Mouse (Mus musculus) subcutaneous adipose tissue, adult 2 months (tissue): Measurements from ENCODE around the gene Xpr1. TPM values are rescaled to one million over a fixed set of nuclear protein-coding genes. Genes with fewer than 3 reads are reported as not detected.

ENCODE experiments used
- polyA plus RNA-seq: library from polyadenylated mRNA; depleted of rRNA; stranded (reverse); fragments of >200 nt; gene quantifications from 2 replicates; pipeline ENCODE4 v1.2.3, GENCODE M21; 2012; ENCODE audit warnings: low replicate concordance; rRNA removed

Gene Xpr1
- 7.3 and 10.7 TPM in 2 replicates for polyA plus RNA-seq

GRCm38 (mm10) chr1:155416701-155417677, at the start of gene Xpr1:
TSS of gene Xpr1 (minus strand) at chr1:155417415.

DNA sequence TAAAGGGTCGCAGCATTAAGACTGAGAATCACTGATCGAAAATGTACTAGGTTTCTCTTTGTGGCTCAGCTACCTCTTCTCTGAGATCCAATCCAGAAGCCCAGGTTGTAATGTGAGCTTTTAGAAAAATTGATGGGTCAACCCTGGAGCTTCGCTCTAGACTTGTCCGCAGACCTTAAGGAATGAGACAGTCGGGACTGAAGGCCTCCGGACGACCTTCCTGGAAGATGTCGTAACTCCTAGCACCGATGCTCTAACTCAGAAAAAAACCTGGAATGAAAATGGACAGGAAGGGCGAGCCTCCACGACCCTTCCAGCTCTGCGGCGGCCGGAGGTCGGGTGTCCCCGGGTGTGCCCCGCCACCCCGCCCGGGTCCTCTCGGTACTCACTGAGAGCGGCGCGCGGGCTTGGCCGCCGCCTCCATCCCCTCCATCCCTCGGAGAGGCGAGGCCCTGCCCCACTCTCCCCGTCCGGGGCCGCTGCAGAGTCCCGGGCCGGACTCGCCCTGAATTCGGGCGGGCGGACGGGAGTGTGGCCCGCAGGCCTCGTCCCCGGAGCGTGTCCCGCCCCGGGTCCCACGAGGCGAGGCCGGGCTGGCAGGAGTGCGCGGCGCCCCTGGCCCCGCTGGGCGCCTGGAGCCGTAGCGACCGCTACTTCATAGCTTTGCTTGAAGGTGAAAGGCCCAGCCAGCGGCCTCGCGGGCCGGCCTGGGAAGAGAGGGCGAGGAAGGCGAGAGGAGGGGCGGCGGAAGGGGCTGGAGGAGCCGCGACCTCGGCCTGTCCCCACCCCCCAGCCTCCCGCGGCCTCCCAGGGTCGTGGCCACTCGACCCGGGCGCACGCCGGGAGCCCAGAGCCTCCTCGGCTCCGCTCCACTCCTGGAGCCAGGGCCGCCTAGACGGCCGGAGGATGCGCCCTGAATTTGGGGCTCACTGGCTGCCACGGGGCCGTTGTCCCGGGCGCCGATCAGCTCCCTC, 173.1 kb downstream of the Xpr1 start, which contains the start of gene BC034090:
Gene BC034090, minus strand, starts transcription at position 648 of the 974 bp plus-strand sequence.

Other genes with a start within 250 kb of the Xpr1 start
- gene BC034090, start 173.0 kb downstream of the Xpr1 start, polyA plus RNA-seq: 6.4 and 16.2 TPM in 2 replicates
- 49.4 and 110 TPM in 2 replicates for gene Acbd6, start 140.7 kb upstream of the Xpr1 start, polyA plus RNA-seq